Mouse (Mus musculus): ENCODE data around the gene Ly6g6c.
"Not testable (repeated sequence)": the region's sequence is repeated elsewhere in the genome, so short reads cannot be mapped to it uniquely, and the experiment has no call there.

Ly6g6c gene

GRCm38 (mm10) chr17:35031880-35032279 is 33.3 kb upstream of the Ly6g6c start:
- no peak for DNase-seq

GRCm38 (mm10) chr17:35032323-35032870 is 32.8 kb upstream of the Ly6g6c start:
- DNase-seq = no peak

DNA sequence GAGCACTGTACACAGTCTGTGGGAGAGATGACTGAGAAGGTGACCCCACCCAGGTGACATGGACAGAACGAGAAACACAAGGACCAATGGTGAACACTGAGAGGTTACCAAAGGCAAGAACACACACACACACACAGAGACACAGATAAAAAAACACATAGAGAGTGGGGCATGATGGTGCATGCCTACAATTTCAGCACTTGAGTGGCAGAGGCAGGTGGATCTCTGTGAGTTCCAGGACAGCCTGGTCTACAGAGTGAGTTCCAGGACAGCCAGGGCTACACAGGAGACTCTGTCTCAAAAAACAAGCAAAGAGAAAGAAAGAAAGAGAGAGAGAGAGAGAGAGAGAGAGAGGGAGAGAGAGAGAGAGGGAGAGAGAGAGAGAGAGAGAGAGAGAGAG is 31.5 kb upstream of the Ly6g6c start:
- DNase-seq = not testable (repeated sequence)

DNA sequence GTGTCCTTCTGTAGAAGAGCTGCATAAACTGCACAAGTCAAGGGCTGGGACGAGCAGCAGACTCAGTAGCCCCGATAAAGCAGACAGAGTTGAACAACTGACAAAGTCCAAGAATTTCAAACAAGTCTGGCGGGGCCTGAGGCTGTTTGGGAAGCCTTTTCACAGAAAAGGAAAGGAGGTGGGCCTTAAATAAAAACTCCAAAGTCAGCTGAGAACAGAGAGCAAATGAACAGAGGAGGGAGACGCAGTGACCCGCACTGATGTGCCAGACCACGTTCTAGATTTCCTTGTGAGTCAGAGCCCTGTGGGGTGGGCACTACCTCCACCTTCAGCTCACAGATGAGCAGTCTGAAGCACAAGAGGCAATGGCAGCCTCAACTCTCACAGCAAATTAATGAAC is 30.3 kb upstream of the Ly6g6c start:
- DNase-seq = no peak

GRCm38 (mm10) chr17:35039121-35039873 is 25.9 kb upstream of the Ly6g6c start:
- no peak for DNase-seq

DNA sequence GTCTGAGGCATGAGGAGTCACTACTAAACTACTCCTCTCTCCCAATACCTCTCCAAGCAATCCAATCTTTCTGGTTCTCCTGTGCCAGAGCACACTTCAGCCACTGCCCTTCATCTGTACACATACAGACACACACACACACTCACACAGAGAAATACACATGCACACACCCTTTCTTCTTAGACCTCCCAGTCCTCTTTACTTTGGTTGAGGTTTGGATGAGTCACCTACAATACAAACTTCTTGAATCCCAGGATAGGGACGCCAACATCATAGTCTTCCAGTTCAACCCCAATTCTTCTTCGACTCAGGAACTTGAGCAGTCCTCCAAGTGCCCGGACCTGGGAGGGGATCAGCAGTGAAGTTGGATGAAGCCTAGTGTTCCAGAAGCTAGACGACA is 21.4 kb upstream of the Ly6g6c start:
- DNase-seq = no peak

DNA sequence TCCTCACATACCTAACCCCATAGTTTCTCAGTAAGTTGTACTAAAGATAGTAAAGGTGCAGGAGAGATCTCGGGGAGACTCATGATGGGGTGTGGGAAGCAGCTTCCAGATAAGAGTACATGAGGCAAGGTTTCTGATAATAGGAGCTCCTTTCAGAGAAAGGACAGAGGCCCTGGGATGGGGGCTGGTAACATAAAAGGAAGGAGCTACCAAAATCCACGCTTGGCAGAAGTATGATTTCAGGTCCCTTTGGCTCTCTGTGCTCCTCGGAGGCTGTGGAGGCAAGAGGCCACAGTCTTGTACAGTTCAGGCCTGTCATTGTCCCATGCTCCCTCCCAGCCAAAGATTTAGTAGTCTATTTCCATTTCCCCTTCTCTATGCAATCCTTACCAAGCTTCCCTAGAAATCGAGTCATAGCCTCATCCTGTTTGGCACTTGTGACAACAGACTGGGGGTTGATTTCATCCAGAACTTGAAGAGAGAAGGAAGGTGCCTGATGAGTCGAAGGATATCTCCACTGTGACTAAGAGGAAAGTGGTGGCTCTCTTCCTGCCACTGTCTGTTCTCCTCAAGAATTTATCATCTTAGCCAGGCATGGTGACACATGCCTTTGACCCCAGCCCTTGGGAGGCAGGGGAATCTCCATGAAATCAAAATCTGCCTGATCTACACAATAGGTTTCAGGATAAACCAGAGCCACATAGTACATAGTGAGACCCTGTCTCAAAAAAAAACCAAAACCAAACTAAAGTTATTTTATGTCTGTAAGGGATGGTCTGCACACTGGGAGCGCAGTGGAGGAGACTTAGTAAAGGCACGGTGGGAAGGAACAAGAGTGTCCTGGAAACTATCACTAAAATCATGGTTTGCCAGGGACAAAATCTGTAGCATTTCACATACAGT is 20.0 kb upstream of the Ly6g6c start:
- no peak for DNase-seq

DNA sequence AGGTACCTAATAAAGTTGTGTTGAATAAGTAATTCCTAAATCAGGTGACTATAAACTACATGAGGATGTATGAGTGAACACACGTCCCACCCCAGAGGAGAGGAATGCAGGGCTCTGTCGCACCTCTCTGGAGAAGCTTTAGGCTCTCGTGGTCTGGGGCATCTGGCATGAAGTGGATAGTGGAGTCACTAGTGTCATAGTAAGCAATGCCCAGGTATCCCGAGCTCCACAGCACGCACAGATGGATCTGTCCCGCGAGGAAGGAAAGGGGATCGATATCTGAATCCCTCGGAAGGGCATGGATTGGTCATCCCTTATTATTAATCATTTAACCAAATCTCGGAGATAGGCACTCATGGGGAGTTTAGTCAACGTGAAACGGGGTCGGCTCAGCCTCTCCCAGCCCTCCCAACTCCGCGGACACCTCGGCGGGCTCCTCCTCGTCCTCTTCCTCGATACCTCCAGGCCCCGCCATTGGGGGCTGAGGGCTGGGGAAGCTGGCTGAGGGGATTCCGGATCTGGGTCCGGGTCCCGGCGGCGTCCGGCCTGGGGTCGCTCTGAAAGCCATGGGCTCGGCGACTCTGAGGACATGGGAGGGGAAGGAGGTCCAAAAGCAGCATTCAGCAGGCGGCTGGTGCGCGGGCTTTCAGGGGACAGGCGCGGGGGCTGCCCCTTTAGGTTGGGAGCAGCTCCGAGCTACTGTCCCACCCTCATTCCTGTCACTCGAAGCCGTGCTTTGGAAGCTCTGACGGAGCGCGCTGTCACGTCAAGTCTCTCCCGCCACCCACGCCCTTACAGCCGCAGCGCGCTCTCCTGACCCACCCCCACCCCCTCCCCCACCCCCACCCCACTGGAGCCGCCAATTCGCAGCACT is 19.1 kb upstream of the Ly6g6c start:
- no peak for DNase-seq

GRCm38 (mm10) chr17:35046681-35047455 is 18.3 kb upstream of the Ly6g6c start, which contains the start of gene Msh5:
Msh5 (minus strand) TSS chr17:35046745.
- DNase-seq = peak; percentile 99

DNA sequence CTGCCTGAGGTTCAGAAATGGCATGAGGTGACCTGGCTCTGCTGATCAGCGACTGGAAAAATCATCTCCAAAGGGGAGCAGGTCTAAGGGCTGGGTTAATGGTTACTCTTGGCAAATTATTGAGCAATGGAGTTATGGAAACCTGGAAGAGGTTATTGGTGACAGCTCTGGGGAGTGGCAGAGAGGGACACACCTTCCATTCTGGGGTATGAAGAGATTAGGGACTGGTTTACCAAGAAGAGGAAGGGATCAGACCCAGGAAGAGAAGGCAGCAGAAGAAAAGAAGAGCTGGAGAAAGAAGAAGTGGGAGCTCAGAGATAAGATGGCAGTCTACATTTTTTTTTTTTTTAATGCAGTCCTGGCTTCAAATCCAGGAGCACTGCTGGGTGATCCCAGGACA is 17.5 kb upstream of the Ly6g6c start:
- DNase-seq = peak; percentile 56

DNA sequence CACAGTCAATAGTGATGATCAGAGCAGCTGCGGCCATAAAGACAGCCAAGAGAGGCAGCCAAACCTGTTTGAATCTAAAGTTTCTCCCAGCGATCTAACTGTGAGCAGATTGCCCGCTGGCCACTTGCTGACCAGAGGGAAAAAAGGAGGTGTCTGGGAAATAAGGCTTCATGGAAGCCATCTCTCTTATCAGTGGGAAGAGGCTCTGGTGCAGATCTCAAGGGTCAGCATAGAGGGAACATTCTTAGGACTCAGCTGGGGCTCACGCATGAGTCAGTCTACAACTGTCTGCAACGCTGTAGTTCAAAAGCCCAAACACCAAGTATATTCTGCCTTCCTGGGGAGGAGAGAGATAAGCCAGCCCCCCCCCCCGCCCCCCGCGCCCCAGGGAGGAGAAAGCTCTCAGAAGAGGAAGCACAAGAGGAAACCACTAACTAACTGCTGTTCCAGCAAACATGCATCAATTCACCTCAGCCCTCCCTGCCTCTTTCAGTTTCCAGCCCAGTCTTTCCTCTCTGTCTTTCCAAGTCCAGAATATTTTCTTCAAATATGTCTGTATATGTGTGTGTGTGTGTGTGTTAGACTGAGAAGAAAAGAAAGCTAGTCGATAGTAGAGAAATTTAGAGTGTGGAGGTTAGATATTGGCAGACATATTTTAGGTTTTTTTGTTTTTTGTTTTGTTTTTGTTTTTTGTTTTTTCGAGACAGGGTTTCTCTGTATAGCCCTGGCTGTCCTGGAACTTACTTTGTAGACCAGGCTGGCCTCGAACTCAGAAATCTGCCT is 16.8 kb upstream of the Ly6g6c start:
- DNase-seq = peak; percentile 51

DNA sequence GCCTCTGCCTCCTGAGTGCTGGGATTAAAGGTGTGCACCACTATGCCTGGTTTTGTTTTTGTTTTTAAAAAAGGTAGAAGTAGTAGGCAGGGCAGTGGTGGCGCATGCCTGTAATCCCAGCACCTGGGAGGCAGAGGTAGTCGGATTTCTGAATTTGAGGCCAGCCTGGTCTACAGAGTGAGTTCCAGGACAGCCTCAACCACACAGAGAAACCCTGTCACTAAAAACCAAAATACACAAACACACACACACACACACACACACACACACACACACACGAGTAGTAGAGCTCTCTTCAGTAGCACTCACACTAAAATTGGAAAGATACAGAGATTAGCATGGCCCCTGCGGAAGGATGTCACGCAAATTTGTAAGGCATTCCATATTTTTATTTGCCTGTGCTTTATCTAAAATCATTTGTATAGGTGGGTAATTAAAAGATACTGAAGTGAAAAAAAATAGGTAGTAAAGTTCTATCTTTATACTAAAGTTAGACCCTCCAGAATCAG is 16.2 kb upstream of the Ly6g6c start:
- no peak for DNase-seq

DNA sequence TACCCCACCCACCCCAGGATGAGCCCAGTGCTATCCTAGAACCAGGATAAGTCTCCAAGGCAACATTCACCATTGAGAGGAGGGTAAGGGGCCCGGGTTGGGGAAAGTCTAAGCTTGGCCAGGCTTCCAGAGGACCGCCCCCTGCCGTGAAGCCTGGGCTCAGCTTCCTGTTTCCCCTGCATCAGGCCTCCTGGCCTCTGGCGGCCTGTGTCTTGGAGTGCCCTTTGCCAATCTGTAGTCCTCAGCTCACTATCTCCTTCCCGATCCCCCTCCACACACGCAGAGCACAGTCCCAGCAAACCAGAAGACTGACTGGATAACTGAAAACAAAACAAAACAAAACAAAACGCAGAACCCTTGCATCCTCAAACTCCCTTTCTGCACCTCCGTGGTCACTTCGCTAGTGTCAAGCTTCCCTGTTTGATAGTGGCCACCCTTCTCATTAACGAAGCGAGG is 15.6 kb upstream of the Ly6g6c start, which contains the start of gene Clic1:
Gene Clic1 (plus strand): TSS at position 406 of the 456 bp plus-strand sequence.
- DNase-seq = peak; percentile 74

DNA sequence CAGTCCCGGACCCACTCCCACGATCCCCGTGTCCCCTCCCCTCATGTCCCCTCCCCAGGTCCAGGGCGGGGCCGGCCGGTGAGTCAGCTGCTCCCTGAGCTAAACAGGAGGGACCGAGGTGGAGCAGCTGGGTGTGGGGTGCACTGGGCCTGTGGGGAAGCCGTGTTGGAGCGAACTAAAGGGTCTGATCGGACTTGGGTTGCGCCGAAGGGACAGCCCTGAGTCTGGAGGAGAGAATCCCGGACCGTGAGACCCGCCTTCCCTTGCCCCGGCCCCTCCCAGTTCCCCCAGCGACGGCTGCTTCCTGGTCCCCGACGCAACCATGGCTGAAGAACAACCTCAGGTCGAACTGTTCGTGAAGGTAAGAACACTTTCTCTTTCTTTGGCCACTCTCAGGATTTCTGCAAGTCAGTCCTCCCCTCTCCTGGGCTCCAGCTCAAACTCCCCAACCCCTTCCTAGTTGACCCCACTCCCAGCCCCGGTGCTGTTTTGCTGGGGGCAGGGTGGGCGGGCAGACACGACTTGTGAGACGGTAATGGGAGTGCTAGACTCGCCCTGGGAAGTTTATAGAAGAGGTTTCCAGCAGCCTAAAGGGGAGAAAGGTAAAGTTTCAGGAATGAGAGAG is 14.9 kb upstream of the Ly6g6c start:
- peak; percentile 90 for DNase-seq

DNA sequence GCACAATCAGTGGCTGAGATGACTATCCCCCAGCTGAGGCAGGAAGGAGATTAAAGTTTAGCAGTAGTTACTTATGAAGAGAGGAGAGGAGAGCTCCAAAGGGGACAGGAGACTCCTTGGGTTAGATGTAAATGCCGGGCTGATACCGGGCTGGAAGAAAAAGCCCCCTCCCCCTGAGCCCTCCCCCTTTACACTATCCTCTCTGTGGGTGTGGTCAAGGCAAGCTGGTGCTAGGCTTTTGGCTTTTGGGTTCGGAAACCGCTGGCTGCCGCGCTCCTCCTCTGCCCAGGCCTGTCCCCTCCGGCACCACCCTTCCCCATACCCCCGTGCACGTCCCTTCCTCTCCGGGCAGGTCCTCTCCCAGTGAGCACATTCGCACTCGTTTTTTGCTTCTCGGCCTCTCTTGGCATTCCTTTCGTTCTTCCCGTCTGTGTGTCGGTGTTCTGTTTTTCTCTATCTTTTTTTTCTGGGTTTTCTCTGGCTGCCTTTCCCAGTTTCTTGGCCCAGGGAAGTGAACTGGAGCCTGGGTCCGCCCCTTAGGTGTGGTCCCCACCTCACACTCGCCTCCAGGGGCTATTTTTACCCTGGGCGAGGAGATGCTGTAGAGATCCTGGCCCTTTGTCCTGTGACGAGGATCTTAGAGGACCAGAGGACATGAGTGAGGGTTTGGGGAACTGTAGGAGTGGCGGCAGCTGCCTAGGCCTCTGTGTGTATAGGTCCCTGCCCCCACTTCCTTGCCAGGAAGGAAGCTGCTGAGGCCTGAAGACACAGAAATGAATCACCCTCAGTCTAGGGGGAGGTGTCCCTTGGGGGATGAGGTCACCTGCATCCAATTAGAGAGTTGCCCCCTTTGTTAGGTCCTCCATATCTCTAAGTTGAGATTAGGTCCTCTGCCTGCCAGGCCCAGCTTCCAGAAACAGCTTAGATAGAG is 13.8 kb upstream of the Ly6g6c start:
- DNase-seq = peak; percentile 93

DNA sequence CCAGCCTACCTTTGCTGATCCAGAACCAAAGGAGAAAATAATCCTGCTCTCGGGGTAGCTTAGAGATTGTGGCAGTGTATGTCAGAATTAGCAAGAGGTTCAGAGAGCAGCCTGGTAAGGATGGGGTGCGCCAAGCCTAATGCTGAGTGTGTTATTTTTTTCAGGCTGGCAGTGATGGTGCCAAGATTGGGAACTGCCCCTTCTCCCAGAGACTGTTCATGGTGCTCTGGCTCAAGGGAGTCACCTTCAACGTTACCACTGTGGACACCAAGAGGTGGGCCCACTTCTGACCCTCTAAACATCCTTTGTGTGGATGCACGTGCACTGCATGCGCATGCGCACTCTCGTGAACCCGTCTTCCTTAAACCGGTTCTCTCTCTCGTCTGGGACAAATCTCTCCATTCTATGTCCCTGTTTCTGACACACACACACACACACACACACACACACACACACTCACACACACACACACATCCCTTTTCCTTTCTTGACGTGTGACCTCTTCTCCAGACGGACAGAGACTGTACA is 12.9 kb upstream of the Ly6g6c start:
- no peak for DNase-seq

GRCm38 (mm10) chr17:35055691-35056495 is 9.3 kb upstream of the Ly6g6c start:
- peak; percentile 59 for DNase-seq

GRCm38 (mm10) chr17:35057090-35057489 is 8.1 kb upstream of the Ly6g6c start:
- no peak for DNase-seq
